Mouse (Mus musculus): ENCODE results near the gene Cela1. TPM values are rescaled to one million over a fixed set of nuclear protein-coding genes. Genes with fewer than 3 reads are reported as not detected.

Gene Cela1
- polyA plus RNA-seq, 1 experiment, result 3.4 TPM

DNA sequence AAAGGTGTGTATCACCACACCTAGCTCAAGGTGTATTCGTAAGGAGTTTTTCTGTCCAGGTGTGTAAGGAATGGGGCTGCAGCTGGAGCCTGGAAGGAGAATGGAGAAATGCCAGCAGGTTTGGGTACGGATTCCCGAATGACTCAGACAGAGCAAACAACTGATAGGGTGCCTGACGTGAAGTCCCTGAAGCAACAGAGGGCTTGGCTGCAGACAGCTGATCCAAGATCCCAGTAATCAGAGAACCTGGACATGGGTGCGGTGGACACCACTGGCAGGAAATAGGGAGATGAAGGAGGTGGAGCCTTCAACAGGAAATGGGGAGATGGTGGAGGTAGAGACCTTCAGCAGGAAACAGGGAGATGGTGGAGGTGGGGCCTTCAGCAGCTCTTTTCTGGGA, 55.4 kb downstream of the Cela1 start:
- Histone ChIP-seq H3K4me3 (ENCODE audit: insufficient read depth, low read length) (no peak overlapping the region), H3K27ac (ENCODE audit: insufficient read depth, low read length) (no peak overlapping the region), H3K4me1 (ENCODE audit: control insufficient read depth, insufficient read depth, low read length) (peaks cover 5% of the 10 kb centered on the region)
- TF ChIP-seq POLR2A (IDR thresholded peaks at IDR 0.05; ENCODE audit: low read depth, low read length) (no peak), CTCF (IDR thresholded peaks at IDR 0.05; ENCODE audit: borderline replicate concordance, insufficient read depth, low read length) (no peak)

DNA sequence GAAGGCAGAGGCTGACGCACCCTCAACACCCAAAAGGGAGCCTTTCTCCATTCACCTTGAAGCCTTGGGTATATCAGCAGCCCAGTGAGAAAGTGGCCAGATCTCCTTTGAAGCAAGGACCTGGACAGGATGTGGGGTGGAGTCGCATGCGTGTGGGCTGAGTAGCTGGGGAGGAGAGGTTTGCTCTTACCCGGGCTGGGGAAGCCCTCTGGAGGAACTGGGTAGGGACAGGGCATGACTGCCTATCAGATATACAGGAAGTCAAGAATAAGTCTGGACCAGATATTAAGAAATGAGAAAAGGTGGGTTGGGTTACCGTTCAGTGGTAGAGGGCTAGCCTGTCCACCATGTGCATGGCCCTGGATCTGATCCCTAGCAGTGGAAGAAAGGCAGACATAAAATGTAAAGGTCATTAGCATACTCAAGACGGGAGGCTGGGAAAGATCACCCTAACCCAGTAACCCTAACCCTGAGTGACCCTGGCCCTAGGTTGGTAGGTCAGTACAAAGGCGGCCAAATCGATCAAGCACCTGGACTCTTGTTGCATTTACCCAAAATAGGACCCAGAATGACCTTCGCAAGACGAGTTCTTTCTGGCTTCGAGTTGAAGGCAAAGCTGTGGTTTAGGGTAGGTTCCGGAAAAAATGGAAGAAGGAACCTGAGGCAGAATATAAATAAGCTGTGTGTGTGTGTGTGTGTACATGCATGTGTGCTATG, 56.1 kb downstream of the Cela1 start:
- TF ChIP-seq POLR2A (IDR thresholded peaks at IDR 0.05; ENCODE audit: low read depth, low read length), result no peak
- TF ChIP-seq CTCF (IDR thresholded peaks at IDR 0.05; ENCODE audit: borderline replicate concordance, insufficient read depth, low read length), result no peak
- H3K27ac ChIP-seq (ENCODE audit: insufficient read depth, low read length), result no peak overlapping the region
- no peaks in the 10 kb centered on the region for H3K4me1 ChIP-seq (ENCODE audit: control insufficient read depth, insufficient read depth, low read length)
- H3K4me3 ChIP-seq (ENCODE audit: insufficient read depth, low read length), result no peak overlapping the region

DNA sequence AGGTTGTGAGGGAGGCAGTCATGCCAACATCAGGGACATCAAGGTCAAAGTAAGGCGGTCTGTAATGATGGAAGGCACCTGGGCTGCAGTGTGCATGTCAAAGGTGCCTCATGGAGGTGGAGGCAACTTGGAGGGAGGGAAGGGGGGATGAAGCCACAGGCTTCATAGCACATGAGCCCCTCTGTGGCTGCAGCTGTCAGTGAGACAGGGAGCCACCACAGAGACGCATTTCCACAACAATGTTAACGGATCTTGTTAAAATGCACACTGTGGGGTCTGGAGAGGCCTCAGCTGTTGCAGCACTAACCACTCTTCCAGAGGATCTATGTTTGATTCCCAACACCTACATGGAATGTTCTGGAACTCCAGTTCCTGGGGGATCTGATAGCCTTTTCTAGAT, 57.6 kb downstream of the Cela1 start:
- Histone ChIP-seq H3K4me3 (ENCODE audit: insufficient read depth, low read length) (no peak overlapping the region), H3K27ac (ENCODE audit: insufficient read depth, low read length) (no peak overlapping the region), H3K4me1 (ENCODE audit: control insufficient read depth, insufficient read depth, low read length) (no peaks in the 10 kb centered on the region)
- no peak for TF ChIP-seq POLR2A (IDR thresholded peaks at IDR 0.05; ENCODE audit: low read depth, low read length)
- no peak for TF ChIP-seq CTCF (IDR thresholded peaks at IDR 0.05; ENCODE audit: borderline replicate concordance, insufficient read depth, low read length)

DNA sequence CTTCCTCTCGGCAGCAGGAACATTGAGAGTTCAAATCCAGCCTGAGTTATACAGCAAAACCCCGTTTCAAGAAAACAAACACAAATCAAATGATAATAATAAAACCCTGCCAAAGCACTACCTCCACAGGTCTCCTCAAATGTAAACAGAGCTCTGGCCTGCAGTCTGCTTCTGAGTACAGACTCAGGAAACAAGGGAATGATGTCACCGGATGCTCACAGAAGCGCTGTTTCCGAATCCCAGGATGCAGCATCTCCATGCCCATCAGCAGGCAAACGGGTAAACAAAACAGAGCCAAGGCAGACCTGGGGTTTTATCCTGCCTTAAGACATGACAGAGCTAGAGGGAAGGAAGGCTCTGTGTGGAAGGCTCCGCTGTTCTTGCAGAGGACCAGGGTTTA, 58.9 kb downstream of the Cela1 start:
- Histone ChIP-seq H3K27ac (ENCODE audit: insufficient read depth, low read length) (no peak overlapping the region), H3K4me1 (ENCODE audit: control insufficient read depth, insufficient read depth, low read length) (no peaks in the 10 kb centered on the region), H3K4me3 (ENCODE audit: insufficient read depth, low read length) (no peak overlapping the region)
- TF ChIP-seq CTCF (IDR thresholded peaks at IDR 0.05; ENCODE audit: borderline replicate concordance, insufficient read depth, low read length) (no peak), POLR2A (IDR thresholded peaks at IDR 0.05; ENCODE audit: low read depth, low read length) (no peak)

DNA sequence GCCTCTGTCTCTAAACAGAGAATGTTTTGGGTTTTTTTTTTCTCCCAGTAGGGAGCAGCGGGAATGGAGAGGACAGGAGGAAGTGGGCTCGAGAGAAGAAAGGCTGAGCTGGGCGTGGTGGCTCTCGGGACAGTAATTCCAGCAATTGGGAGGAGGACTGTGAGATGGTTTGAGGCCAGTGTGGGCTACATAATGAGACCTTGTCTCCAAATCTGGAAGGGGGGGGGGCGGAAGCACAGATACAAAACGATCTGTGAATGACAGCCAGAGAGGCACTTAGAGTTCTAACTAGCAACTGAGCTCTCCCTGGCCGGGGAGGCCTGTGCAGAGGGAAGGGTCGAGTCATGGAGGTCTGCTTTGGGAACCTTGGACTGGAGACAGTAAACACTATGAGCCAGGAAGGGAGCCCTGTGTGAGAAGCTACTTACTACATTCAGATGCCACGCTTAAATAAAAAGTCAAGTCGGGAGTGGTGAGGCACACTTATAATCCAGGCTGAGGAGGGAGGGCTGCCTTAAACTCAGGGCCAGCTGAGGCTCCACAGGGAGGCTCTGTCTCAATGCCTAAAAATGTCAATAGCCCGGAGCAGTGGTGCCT, 59.8 kb downstream of the Cela1 start:
- TF ChIP-seq POLR2A (IDR thresholded peaks at IDR 0.05; ENCODE audit: low read depth, low read length) (no peak), CTCF (IDR thresholded peaks at IDR 0.05; ENCODE audit: borderline replicate concordance, insufficient read depth, low read length) (no peak)
- Histone ChIP-seq H3K27ac (ENCODE audit: insufficient read depth, low read length) (no peak overlapping the region; the same call in 1 of the 2 replicates), H3K4me1 (ENCODE audit: control insufficient read depth, insufficient read depth, low read length) (no peaks in the 10 kb centered on the region), H3K4me3 (ENCODE audit: insufficient read depth, low read length) (no peak overlapping the region)

GRCm38 (mm10) chr15:100627287-100627686, 60.4 kb downstream of the Cela1 start:
- TF ChIP-seq POLR2A (IDR thresholded peaks at IDR 0.05; ENCODE audit: low read depth, low read length), result no peak
- TF ChIP-seq CTCF (IDR thresholded peaks at IDR 0.05; ENCODE audit: borderline replicate concordance, insufficient read depth, low read length), result no peak
- no peaks in the 10 kb centered on the region for H3K4me1 ChIP-seq (ENCODE audit: control insufficient read depth, insufficient read depth, low read length)
- H3K27ac ChIP-seq (ENCODE audit: insufficient read depth, low read length), result no peak overlapping the region
- H3K4me3 ChIP-seq (ENCODE audit: insufficient read depth, low read length), result no peak overlapping the region

- no peak overlapping the region for H3K4me3 ChIP-seq (ENCODE audit: insufficient read depth, low read length)
- no peak overlapping the region for H3K27ac ChIP-seq (ENCODE audit: insufficient read depth, low read length)
- H3K4me1 ChIP-seq (ENCODE audit: control insufficient read depth, insufficient read depth, low read length), result no peaks in the 10 kb centered on the region
- no peak for TF ChIP-seq POLR2A (IDR thresholded peaks at IDR 0.05; ENCODE audit: low read depth, low read length)
- TF ChIP-seq CTCF (IDR thresholded peaks at IDR 0.05; ENCODE audit: borderline replicate concordance, insufficient read depth, low read length), result no peak
These were observed 63.3 kb downstream of the Cela1 start for GRCm38 (mm10) chr15:100624435-100624834.

Other genes starting within 250 kb of the Cela1 start
- 22.6 and 27.4 TPM in 2 replicates for gene Letmd1, start 218.9 kb downstream of the Cela1 start, polyA plus RNA-seq (2011; ENCODE audit: insufficient read length, low read depth, missing spikeins)
- 9.3 and 10.8 TPM in 2 replicates for gene Csrnp2, start 192.4 kb downstream of the Cela1 start, polyA plus RNA-seq (2011; ENCODE audit: insufficient read length, low read depth, missing spikeins)
- 15.6 and 20.3 TPM in 2 replicates for gene Tfcp2, start 135.9 kb downstream of the Cela1 start, polyA plus RNA-seq (2011; ENCODE audit: insufficient read length, low read depth, missing spikeins)
- 12.8 and 16.9 TPM in 2 replicates for gene Pou6f1, start 87.9 kb downstream of the Cela1 start, polyA plus RNA-seq (2011; ENCODE audit: insufficient read length, low read depth, missing spikeins)
- 103 and 126 TPM in 2 replicates for gene Dazap2, start 72.6 kb downstream of the Cela1 start, polyA plus RNA-seq (2011; ENCODE audit: insufficient read length, low read depth, missing spikeins)
- gene Smagp, start 51.0 kb downstream of the Cela1 start, polyA plus RNA-seq (2011; ENCODE audit: insufficient read length, low read depth, missing spikeins), result not detected in 2 replicates
- gene Bin2, start 18.4 kb downstream of the Cela1 start, polyA plus RNA-seq (2011; ENCODE audit: insufficient read length, low read depth, missing spikeins), result 1.2 TPM in 1 of 2 replicates, not detected in the other
- not detected in 2 replicates for gene Galnt6, start 41.5 kb upstream of the Cela1 start, polyA plus RNA-seq (2011; ENCODE audit: insufficient read length, low read depth, missing spikeins)
- gene Slc4a8, start 73.8 kb upstream of the Cela1 start, polyA plus RNA-seq (2011; ENCODE audit: insufficient read length, low read depth, missing spikeins), result 1.2 and 2.9 TPM in 2 replicates
- gene Scn8a, start 181.9 kb upstream of the Cela1 start, polyA plus RNA-seq (2011; ENCODE audit: insufficient read length, low read depth, missing spikeins), result 0.09 TPM in 1 of 2 replicates, not detected in the other

Data from embryonic fibroblast, embryonic 13.5 days (primary cell).